Mouse (Mus musculus) small intestine, adult 2 months (tissue): Measurements from ENCODE around the gene Myl4.

Source experiments
- CTCF ChIP-seq: fragments of 200-500 bp; IDR thresholded peaks from 2 replicates; pipeline ENCODE4 v1.5.1; 2012; ENCODE audit warnings: low read depth, mild to moderate bottlenecking, control low read depth, inconsistent platforms, low read length, moderate library complexity, mixed read lengths; ENCODE audit not compliant: insufficient replicate concordance, insufficient read length; ENCODE audit errors: extremely low read depth
- POLR2A ChIP-seq: fragments of 200-500 bp; IDR thresholded peaks from 2 replicates; pipeline ENCODE4 v1.6.1; 2012; ENCODE audit warnings: low read depth, mild to moderate bottlenecking, control low read depth, inconsistent platforms, low read length, moderate library complexity

- no peak for TF ChIP-seq CTCF
- TF ChIP-seq POLR2A = no peak
Measured at GRCm38 (mm10) chr11:104563496-104563895, 13.0 kb downstream of the Myl4 start.
